Mouse (Mus musculus) liver, adult 2 months (tissue): ENCODE results near the gene Nags.

Experiments used
- CTCF ChIP-seq: fragments of 200-500 bp; IDR thresholded peaks from 2 replicates; pipeline ENCODE4 v1.5.1; 2011; ENCODE audit warnings: low read depth, low read length, control low read depth
- POLR2A ChIP-seq: fragments of 200-500 bp; IDR thresholded peaks from 2 replicates; pipeline ENCODE4 v1.6.1; 2011; ENCODE audit warnings: low read length, control low read depth; ENCODE audit not compliant: insufficient read depth; ENCODE audit errors: extremely low read depth

GRCm38 (mm10) chr11:102188980-102189379, 43.7 kb downstream of the Nags start:
- TF ChIP-seq CTCF (no peak), POLR2A (no peak)
